Mouse (Mus musculus) ZHBTc4 (cell line): ENCODE results near the gene Olfr1249.
"Not testable (repeated sequence)": the region's sequence is repeated elsewhere in the genome, so short reads cannot be mapped to it uniquely, and the experiment has no call there.

ENCODE experiments used
- DNase-seq: peaks from one replicate; pipeline ENCODE4 v3.0.0-alpha.2; 2011; ENCODE audit warnings: low read depth, low spot score

Gene Olfr1249

GRCm38 (mm10) chr2:89634883-89635282, at the start of gene Olfr1249:
Gene Olfr1249 (minus strand): TSS chr2:89634983.
- no peak for DNase-seq

- DNase-seq, result no peak
These were observed 37.1 kb upstream of the Olfr1249 start, which contains the start of gene Olfr1251 for GRCm38 (mm10) chr2:89671836-89672235. Gene Olfr1251 (minus strand): TSS chr2:89671936.

GRCm38 (mm10) chr2:89661367-89661766, 26.6 kb upstream of the Olfr1249 start, which contains the start of gene Olfr1250:
Gene Olfr1250 (minus strand): TSS chr2:89661467.
- no peak for DNase-seq

- DNase-seq, result not testable (repeated sequence)
These were observed 16.6 kb downstream of the Olfr1249 start, which contains the start of gene Olfr1248 for GRCm38 (mm10) chr2:89618145-89618544. Gene Olfr1248 (minus strand): TSS chr2:89618245.

- no peak for DNase-seq
These were observed 20.8 kb downstream of the Olfr1249 start, which contains the start of gene Olfr1247 for GRCm38 (mm10) chr2:89614030-89614429. Gene Olfr1247 (minus strand): TSS chr2:89614130.

- DNase-seq, result no peak
These were observed 41.7 kb downstream of the Olfr1249 start, which contains the start of gene Olfr1246 for GRCm38 (mm10) chr2:89593057-89593456. Gene Olfr1246 (minus strand): TSS chr2:89593157.
